Mouse (Mus musculus): Measurements from ENCODE around the gene Prep.
"Not testable (repeated sequence)": the region's sequence is repeated elsewhere in the genome, so short reads cannot be mapped to it uniquely, and the experiment has no call there.

The Prep gene

DNA sequence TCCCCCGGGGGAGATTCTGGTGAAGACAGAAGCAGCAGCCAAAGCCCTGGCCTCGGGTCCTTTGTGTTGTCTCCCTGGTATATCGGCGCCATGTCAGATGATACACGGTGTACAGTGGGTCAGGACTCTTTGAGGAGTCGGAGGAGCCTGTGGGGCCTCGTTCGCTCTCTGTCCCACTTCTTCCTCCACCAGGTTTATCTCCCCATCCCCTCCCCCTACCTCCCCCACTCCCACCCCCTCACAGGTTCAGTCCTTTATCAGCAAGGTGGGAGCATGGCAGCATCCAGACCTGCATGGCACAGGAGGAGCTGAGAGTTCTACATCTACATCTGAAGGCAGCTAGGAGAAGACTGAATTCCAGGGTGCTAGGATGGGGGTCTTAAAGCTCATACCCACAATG is 98.8 kb downstream of the Prep start:
- no peak for ATAC-seq (ENCODE audit: insufficient number of reproducible peaks, low FRiP score, low TSS enrichment)

DNA sequence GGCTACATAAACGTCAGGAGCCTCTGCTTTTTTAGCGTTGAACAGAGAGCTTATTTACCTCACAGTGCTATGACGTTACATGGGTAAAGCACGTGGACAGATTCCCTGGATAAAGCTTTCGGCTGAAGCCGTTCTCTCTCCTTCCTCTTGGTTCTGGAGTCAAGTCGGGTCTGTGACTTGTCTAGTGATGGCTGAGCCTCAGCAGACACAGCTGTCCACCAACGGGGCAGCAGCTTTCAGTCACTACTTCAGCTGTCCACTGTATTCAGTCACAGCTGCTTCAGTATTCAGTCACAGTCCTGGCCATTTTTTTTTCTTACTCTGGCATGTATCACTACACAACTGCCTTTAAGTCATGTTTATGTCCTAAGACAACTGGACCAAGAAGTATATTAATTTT is 106.9 kb downstream of the Prep start:
- no peak for ATAC-seq (ENCODE audit: insufficient number of reproducible peaks, low FRiP score, low TSS enrichment)

DNA sequence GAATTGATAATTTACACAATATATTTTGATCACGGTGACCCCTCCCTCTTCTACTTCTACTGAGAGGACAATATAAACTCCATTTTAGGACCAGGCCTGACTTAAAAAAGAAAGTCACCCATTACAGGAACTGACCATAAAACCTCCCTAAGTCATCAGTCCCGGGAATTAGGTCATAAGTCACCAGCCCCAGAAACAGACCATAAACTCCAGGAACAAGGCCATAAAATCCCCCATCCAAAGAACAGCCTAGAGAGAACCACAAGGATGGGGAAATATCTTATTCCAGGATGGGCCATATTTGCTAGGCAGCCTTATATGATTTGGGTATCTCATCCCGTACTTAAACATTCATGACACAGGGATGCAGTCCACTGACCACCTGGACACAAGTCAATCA is 107.3 kb downstream of the Prep start:
- no peak for ATAC-seq (ENCODE audit: insufficient number of reproducible peaks, low FRiP score, low TSS enrichment)

DNA sequence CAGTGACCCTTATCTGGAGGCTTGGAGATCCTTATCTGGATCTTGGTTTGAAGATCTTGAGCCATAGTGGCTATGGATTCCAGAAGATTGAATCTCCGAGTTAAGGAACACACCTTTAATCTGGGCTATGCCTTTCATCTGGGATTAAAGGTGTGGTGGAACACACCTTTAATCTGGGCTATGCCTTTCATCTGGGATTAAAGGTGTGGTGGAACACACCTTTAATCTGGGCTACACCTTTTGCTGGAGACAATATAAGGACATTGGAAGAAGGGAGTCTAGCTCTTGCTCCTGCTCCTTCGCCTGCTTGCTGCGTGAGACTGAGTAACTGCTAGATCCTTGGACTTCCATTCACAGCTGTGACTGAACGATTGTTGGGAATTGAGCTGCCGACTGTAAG is 110.8 kb downstream of the Prep start, which contains the start of gene Popdc3:
TSS of gene Popdc3 (plus strand) at position 301 of the 400 bp plus-strand sequence.
- not testable (repeated sequence) for ATAC-seq (ENCODE audit: insufficient number of reproducible peaks, low FRiP score, low TSS enrichment)

DNA sequence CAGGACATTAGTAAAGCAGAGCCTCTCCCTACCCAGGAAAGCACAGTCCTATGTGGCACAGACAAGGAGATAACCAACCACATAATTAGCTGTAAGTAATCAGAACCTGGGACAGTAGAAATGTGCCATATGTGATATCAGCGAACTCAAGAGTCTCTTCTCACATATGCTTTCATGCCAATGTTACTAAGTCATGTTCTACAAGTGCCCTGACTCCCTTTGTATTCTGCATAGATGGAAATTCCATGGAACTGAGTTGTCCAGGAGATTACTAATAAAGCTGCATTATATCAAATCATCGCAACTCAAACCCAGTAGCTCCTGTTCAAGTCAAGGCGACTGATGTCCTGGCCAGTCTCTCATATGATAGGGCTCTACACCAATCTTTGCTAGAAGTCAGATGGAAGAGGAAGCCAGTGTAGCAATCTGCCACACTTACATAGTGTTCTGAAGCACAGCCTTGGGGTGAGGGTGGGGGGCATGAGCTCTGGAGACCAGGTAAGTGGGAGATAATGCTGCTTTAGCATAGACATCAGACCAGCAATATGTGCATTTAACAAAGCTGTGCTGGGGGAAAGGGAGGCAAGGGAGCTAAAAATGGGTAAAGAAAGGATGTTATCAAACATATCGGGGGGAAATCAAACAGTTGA is 113.8 kb downstream of the Prep start:
- ATAC-seq (ENCODE audit: insufficient number of reproducible peaks, low FRiP score, low TSS enrichment) = no peak

DNA sequence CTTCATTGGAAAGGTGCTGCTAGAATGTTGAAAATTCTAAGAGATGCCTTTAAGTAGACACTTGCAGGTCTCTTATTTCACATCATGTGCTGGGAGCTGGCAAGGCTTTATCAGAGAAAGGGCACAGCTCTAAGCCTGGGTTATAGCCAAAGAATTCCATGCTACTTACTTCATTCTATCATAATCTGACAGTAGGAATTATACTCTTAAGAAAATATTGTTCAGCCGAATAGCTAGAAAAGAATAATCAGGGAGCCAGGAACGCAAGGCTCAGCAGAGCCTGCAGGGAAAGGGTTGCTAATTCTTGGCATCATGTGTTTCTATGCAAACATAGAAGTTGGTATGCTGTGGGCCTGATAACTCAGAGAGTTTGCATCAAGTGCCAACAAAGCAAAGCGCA is 114.3 kb downstream of the Prep start:
- no peak for ATAC-seq (ENCODE audit: insufficient number of reproducible peaks, low FRiP score, low TSS enrichment)

DNA sequence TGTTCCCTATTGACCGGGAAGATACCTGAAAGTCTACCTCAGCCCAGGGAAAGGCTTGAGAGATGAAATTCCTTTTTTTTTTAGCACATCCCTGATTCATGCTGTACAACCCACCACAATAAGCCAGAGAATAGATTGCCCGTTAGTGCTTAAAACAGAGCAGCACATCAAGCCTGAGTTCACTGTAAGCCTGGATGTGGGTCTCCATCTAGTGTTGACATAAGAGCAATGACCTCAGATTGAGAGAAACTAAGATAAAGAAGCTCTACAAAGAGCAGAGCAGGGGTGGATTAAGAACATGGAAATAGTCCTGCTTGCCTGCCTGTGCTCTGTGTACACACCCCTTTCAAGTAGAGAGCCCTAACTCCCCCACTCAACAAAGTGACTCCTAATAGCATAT is 118.5 kb downstream of the Prep start:
- no peak for ATAC-seq (ENCODE audit: insufficient number of reproducible peaks, low FRiP score, low TSS enrichment)

DNA sequence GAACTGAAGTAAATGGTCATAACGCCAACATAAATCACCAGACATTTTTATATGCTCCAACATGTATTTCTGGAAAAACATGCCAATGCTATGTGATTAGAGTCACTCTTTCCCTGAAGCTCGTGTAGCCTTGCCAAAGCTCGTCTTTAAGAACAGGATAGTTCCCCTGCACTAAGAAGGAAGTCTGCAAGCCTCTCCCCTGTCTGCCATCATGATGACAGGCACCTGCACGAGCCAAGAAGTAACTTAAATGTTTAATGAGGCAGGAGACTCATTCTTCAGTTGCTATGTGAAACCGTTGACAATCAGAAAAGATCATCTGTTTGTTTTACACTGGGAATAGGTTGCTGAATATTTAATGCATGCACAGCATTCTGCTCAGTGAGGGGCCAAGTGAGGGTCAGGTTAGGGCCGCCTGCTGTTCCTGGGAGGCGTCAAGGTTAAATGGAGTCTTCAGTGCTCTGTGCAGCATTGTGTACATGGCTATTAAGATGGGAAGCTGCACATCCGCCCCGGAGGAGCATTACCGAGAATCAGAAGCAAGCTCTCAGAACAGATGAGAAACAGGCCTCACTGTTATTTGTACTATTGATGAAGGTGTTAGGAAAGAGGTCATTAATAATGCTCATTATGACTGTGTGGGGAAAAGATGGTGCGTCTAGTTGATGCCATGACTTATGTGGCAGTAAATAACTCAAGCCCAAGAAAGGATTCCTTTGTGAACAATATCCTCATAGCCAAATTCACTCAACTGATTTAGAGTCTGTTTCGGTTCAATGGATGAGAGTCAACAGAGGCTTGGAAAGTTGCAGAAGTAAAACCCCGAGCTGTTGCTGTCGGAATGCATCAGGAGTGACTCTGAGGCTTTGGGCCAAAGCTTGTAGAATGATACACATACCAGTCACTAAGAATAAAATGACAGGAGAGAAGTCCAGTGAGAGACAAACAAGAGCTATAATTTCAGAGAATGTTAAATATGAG is 126.6 kb downstream of the Prep start:
- no peak for ATAC-seq (ENCODE audit: insufficient number of reproducible peaks, low FRiP score, low TSS enrichment)

DNA sequence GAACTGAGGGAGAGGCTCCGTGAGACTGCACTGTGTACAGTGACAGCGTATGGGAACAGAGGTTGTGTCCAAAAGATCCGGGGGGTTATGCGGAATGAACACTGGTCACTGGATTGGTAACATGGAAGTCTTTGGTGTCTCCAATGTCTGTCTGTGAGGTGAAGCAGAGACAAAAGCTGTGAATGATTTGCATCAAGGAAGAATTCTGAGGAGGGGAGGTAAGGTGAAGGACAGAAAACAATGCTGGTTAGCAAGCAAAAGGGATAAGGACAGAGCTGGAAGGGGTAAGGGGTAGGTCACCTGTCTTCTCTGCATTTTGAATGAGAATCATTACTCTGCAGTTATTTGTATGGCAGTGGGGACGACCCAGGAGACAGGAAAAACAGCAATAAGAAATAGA is 127.5 kb downstream of the Prep start:
- ATAC-seq (ENCODE audit: insufficient number of reproducible peaks, low FRiP score, low TSS enrichment) = no peak

DNA sequence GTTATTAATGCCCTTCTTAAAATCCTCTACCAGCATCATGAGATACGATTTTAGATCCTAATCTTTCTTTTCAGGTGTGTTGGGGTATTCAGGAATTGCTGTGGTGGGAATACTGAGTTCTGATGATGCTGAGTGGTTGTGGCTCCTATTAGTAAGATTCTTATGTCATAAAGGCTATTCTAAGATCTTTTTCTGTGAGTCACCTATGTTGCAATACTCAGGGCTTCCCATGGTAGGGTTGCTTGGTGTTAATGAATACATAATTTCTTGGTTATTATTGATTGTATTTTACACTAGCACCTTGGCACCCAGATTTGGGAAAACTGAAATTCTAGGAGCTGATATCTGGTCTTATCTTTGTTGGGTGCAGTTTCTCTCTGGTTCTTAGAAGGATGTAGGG is 137.6 kb downstream of the Prep start:
- ATAC-seq (ENCODE audit: insufficient number of reproducible peaks, low FRiP score, low TSS enrichment) = no peak

DNA sequence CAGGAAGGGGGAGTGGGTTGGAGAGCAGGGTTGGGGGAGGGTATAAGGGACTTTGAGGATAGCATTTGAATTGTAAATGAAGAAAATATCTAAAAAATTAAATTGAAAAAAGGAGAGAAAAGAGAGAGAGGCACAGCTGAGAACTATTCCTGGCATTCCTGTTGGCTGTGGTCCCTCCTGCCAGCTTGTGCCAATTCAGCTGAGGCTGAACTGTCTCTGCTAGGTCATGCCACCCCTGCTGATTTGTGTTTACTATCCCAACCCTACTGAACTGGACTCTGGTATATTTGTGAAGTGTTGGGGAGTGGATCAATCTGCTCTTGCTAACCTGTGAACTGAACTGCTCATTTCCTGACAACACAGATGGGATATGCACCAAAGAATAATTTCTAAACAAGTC is 143.2 kb downstream of the Prep start:
- ATAC-seq (ENCODE audit: insufficient number of reproducible peaks, low FRiP score, low TSS enrichment) = no peak

DNA sequence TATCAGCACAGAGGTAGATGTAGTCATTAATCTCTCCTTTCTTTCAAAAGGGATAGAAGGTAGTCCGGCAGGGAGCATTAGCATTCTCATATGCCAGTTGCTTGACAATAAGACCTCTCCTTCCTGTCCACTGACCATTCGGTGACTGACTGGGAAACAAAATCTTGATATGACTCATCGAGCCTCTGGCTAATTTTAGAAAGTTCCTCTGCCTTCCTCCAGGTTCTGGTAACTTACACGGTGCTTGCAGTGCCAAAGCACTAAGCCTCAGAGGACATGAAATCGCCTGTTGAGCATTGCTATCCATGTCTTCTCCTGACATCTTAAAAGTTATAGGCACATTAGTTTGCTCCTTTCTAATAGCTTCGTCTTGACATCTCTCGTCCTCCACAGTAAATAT is 149.7 kb downstream of the Prep start:
- ATAC-seq (ENCODE audit: insufficient number of reproducible peaks, low FRiP score, low TSS enrichment) = no peak

Data from cerebellum, adult (tissue).